Mouse (Mus musculus): ENCODE results near the gene Palm2. TPM values are rescaled to one million over a fixed set of nuclear protein-coding genes. Genes with fewer than 3 reads are reported as not detected.

Palm2 gene
- total RNA-seq, 1 experiment: 1.8 TPM

GRCm38 (mm10) chr4:57626921-57627320 is 192.9 kb downstream of the Palm2 start:
- Histone ChIP-seq H3K36me3 (ENCODE audit: control insufficient read depth, insufficient read depth, low read length, poor library complexity, severe bottlenecking) (no peaks in the 10 kb centered on the region), H3K4me3 (ENCODE audit: insufficient read depth in 1 of 2, low read depth in 1 of 2, low read length in 2 of 2, poor library complexity in 1 of 2, severe bottlenecking in 1 of 2) (no peak overlapping the region), H3K9me3 (ENCODE audit: control insufficient read depth, insufficient read depth, low read depth, low read length) (no peaks in the 10 kb centered on the region), H3K9ac (ENCODE audit: insufficient read depth, low read depth, low read length, poor library complexity, severe bottlenecking) (no peak overlapping the region), H3K27ac (ENCODE audit: insufficient read depth, low read depth, low read length, poor library complexity, severe bottlenecking) (no peak overlapping the region), H3K4me1 (ENCODE audit: control insufficient read depth in 2 of 2, insufficient read depth in 2 of 2, low read length in 2 of 2, poor library complexity in 1 of 2) (no peaks in the 10 kb centered on the region)
- TF ChIP-seq MAFK (IDR thresholded peaks at IDR 0.05; ENCODE audit: insufficient read depth, low read depth, low read length): no peak
- no peak for TF ChIP-seq ZNF384 (IDR thresholded peaks at IDR 0.05; ENCODE audit: low read depth, low read length)
- TF ChIP-seq HCFC1 (IDR thresholded peaks at IDR 0.05; ENCODE audit: borderline replicate concordance, insufficient read depth, low read length): no peak
- TF ChIP-seq CHD2 (IDR thresholded peaks at IDR 0.05; ENCODE audit: low read depth, low read length): no peak
- TF ChIP-seq ZC3H11A (IDR thresholded peaks at IDR 0.05; ENCODE audit: borderline replicate concordance, low read depth, low read length): no peak
- in situ Hi-C loops (cut with MboI; ENCODE audit: low sequenced_read_pairs in 2 of 2, unreplicated experiment in 2 of 2): no loop called here
- no peak for DNase-seq (ENCODE audit: low read depth, low spot score)

GRCm38 (mm10) chr4:57632386-57632785 is 198.3 kb downstream of the Palm2 start:
- DNase-seq (ENCODE audit: low read depth, low spot score): no peak
- no peak for TF ChIP-seq MAFK (IDR thresholded peaks at IDR 0.05; ENCODE audit: insufficient read depth, low read depth, low read length)
- TF ChIP-seq CHD2 (IDR thresholded peaks at IDR 0.05; ENCODE audit: low read depth, low read length): no peak
- no peak for TF ChIP-seq HCFC1 (IDR thresholded peaks at IDR 0.05; ENCODE audit: borderline replicate concordance, insufficient read depth, low read length)
- TF ChIP-seq ZC3H11A (IDR thresholded peaks at IDR 0.05; ENCODE audit: borderline replicate concordance, low read depth, low read length): no peak
- no peak for TF ChIP-seq ZNF384 (IDR thresholded peaks at IDR 0.05; ENCODE audit: low read depth, low read length)
- H3K4me3 ChIP-seq (ENCODE audit: insufficient read depth in 1 of 2, low read depth in 1 of 2, low read length in 2 of 2, poor library complexity in 1 of 2, severe bottlenecking in 1 of 2): no peak overlapping the region
- no peaks in the 10 kb centered on the region for H3K9me3 ChIP-seq (ENCODE audit: control insufficient read depth, insufficient read depth, low read depth, low read length)
- in situ Hi-C loops (cut with MboI; ENCODE audit: low sequenced_read_pairs in 2 of 2, unreplicated experiment in 2 of 2): no loop called here
- H3K9ac ChIP-seq (ENCODE audit: insufficient read depth, low read depth, low read length, poor library complexity, severe bottlenecking): no peak overlapping the region
- no peak overlapping the region for H3K27ac ChIP-seq (ENCODE audit: insufficient read depth, low read depth, low read length, poor library complexity, severe bottlenecking)
- H3K36me3 ChIP-seq (ENCODE audit: control insufficient read depth, insufficient read depth, low read length, poor library complexity, severe bottlenecking): no peaks in the 10 kb centered on the region
- no peaks in the 10 kb centered on the region for H3K4me1 ChIP-seq (ENCODE audit: control insufficient read depth in 2 of 2, insufficient read depth in 2 of 2, low read length in 2 of 2, poor library complexity in 1 of 2)

DNA sequence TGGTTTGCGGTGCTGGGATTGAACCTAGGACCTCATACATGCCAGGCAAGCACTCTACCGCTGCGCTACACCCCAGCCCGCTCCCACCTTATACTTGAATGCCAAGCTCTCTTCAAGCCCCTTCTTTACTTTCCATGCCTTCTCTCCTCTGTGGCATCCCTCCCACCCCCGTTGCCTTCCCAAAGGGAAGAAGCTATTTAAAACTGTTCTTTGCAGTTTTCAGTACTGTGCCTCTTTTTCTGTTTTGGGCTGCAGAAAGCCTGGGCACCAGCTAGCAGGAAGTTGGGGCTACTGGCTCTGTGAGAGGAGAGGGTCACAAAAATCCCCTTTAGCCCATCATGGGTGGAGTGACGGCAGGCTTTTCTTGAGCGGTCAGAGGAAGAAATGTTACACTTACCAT is 199.0 kb downstream of the Palm2 start:
- no peaks in the 10 kb centered on the region for H3K4me1 ChIP-seq (ENCODE audit: control insufficient read depth in 2 of 2, insufficient read depth in 2 of 2, low read length in 2 of 2, poor library complexity in 1 of 2)
- H3K27ac ChIP-seq (ENCODE audit: insufficient read depth, low read depth, low read length, poor library complexity, severe bottlenecking): no peak overlapping the region
- DNase-seq (ENCODE audit: low read depth, low spot score): no peak
- in situ Hi-C loops (cut with MboI; ENCODE audit: low sequenced_read_pairs in 2 of 2, unreplicated experiment in 2 of 2): no loop called here
- H3K4me3 ChIP-seq (ENCODE audit: insufficient read depth in 1 of 2, low read depth in 1 of 2, low read length in 2 of 2, poor library complexity in 1 of 2, severe bottlenecking in 1 of 2): no peak overlapping the region
- no peak overlapping the region for H3K9ac ChIP-seq (ENCODE audit: insufficient read depth, low read depth, low read length, poor library complexity, severe bottlenecking)
- H3K9me3 ChIP-seq (ENCODE audit: control insufficient read depth, insufficient read depth, low read depth, low read length): no peaks in the 10 kb centered on the region
- H3K36me3 ChIP-seq (ENCODE audit: control insufficient read depth, insufficient read depth, low read length, poor library complexity, severe bottlenecking): no peaks in the 10 kb centered on the region
- no peak for TF ChIP-seq MAFK (IDR thresholded peaks at IDR 0.05; ENCODE audit: insufficient read depth, low read depth, low read length)
- TF ChIP-seq ZC3H11A (IDR thresholded peaks at IDR 0.05; ENCODE audit: borderline replicate concordance, low read depth, low read length): no peak
- TF ChIP-seq ZNF384 (IDR thresholded peaks at IDR 0.05; ENCODE audit: low read depth, low read length): no peak
- TF ChIP-seq CHD2 (IDR thresholded peaks at IDR 0.05; ENCODE audit: low read depth, low read length): no peak
- TF ChIP-seq HCFC1 (IDR thresholded peaks at IDR 0.05; ENCODE audit: borderline replicate concordance, insufficient read depth, low read length): no peak

GRCm38 (mm10) chr4:57634956-57635355 is 200.9 kb downstream of the Palm2 start:
- H3K4me3 ChIP-seq (ENCODE audit: insufficient read depth in 1 of 2, low read depth in 1 of 2, low read length in 2 of 2, poor library complexity in 1 of 2, severe bottlenecking in 1 of 2): no peak overlapping the region
- H3K27ac ChIP-seq (ENCODE audit: insufficient read depth, low read depth, low read length, poor library complexity, severe bottlenecking): no peak overlapping the region
- H3K36me3 ChIP-seq (ENCODE audit: control insufficient read depth, insufficient read depth, low read length, poor library complexity, severe bottlenecking): no peaks in the 10 kb centered on the region
- no peaks in the 10 kb centered on the region for H3K4me1 ChIP-seq (ENCODE audit: control insufficient read depth in 2 of 2, insufficient read depth in 2 of 2, low read length in 2 of 2, poor library complexity in 1 of 2)
- in situ Hi-C loops (cut with MboI; ENCODE audit: low sequenced_read_pairs in 2 of 2, unreplicated experiment in 2 of 2): no loop called here
- no peaks in the 10 kb centered on the region for H3K9me3 ChIP-seq (ENCODE audit: control insufficient read depth, insufficient read depth, low read depth, low read length)
- no peak for DNase-seq (ENCODE audit: low read depth, low spot score)
- no peak overlapping the region for H3K9ac ChIP-seq (ENCODE audit: insufficient read depth, low read depth, low read length, poor library complexity, severe bottlenecking)
- no peak for TF ChIP-seq MAFK (IDR thresholded peaks at IDR 0.05; ENCODE audit: insufficient read depth, low read depth, low read length)
- TF ChIP-seq ZC3H11A (IDR thresholded peaks at IDR 0.05; ENCODE audit: borderline replicate concordance, low read depth, low read length): no peak
- TF ChIP-seq ZNF384 (IDR thresholded peaks at IDR 0.05; ENCODE audit: low read depth, low read length): no peak
- TF ChIP-seq CHD2 (IDR thresholded peaks at IDR 0.05; ENCODE audit: low read depth, low read length): no peak
- TF ChIP-seq HCFC1 (IDR thresholded peaks at IDR 0.05; ENCODE audit: borderline replicate concordance, insufficient read depth, low read length): no peak
